Mouse (Mus musculus) heart, postnatal 25 days (tissue): ENCODE data around the gene Tprg. TPM values are rescaled to one million over a fixed set of nuclear protein-coding genes. Genes with fewer than 3 reads are reported as not detected.

Experiments used
- DNase-seq: peaks from one replicate; pipeline ENCODE4 v3.0.0; 2022; ENCODE audit warnings: low spot score
- intact Hi-C: fragments of 180-260 bp; cut with DNase I; formaldehyde crosslinking; loops from one replicate; pipeline ENCODE4 v1.15.1; 2025
- total RNA-seq, 2 experiments: library from RNA; stranded (reverse); gene quantifications; 2 replicates each; pipeline ENCODE4 v1.2.3; 2021

The Tprg gene
- total RNA-seq, 2 experiments from 2014 or later: not detected

- no peak for DNase-seq
- intact Hi-C loops: no loop called here
Measured at GRCm38 (mm10) chr16:25325631-25326238, 39.1 kb downstream of the Tprg start.

DNA sequence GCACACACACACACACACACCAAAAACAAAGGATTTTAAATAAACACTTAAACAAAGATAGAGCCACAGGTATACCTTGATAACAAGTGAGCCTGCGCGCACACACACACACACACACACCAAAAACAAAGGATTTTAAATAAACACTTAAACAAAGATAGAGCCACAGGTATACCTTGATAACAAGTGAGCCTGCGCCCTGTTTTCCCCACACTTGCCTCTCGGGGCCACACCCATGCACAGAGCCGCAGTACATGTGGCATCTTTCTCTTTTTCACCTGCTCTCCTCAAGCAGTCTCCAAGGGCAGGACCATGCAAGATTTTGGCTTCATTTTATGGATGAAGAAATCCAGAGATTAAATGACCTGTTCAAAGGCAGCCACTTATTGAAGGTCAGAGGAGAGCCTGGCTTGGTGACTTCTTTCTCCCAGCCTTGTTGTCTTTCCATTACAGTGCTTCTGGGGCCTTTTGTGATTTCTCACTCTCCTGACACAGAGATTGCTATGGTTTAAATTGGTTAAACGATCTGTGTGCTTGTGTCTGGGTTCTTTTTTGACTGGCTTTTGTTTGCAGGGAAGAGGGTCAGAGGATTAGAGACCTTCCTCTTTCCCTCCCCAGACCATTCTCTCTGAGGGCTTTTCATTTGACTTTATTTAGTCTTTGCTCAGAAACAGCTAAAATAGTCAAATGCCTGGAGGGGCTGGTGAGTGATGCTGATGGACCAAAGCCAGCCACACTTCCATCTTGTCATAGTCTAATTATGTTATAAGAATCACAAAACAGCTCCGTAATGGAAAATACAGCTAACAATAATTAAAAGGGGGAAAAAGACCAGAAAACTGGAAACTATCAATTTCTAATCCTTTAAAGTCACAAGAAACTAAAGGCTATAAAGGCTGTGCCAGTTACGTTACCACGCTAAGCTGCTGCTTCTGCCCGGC is 46.9 kb downstream of the Tprg start:
- DNase-seq: no peak
- intact Hi-C loops: no loop called here

DNA sequence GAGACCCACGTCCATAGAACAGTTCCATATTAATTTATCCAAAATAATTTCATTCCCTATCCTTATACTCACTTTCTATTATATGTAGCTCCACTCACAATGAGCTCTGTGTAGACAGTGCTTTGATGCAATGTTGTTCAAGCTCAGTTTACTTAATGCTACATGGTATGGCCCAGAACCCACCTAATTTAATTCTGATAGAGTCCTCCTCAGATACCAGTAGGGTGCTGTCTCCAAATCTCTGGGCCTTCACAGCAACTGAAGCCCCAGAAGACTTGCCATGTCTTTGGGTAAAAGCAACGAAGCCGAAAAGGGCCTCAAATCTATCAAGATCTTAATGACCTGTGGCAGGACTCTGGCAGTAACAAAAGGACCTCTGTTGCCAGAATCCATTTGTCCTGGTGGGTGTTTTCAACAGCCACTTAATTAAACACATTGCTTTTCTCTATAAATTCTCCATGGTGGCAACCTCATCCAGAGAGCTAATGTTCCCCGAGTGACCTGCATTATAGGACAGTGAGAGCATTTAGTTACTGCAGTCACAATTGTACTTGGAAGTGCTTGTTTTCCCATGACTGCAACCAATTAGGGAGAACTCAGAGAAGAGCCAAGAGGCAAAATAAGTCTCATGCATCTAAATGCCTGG is 48.6 kb downstream of the Tprg start:
- no peak for DNase-seq
- intact Hi-C loops: no loop called here

GRCm38 (mm10) chr16:25349626-25350025 is 63.0 kb downstream of the Tprg start:
- intact Hi-C loops: loop anchor here (5.0 kb wide), 1 partner anchor 1387 kb away; no protein-coding TSS in a partner anchor

DNA sequence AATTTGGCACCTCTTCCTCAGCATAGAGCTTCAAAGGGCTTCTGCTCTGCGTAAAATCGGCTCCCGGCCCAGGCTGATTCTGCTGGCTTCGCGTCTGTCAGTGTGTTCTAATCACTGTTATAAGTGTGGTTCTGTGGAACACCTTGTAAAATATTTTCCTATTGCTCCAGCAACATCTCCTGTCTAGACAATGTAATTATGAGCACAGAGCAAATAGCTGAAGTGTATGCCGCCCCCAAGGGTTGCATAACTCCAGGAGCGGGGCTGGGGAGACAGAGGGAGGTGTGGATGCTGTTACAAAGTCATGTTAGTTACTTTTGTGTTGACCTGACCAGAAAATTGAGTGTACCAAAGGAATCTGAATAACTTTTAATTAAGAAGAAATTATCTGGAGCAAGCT is 81.2 kb downstream of the Tprg start:
- intact Hi-C loops: no loop called here
- no peak for DNase-seq

More at GRCm38 (mm10) chr16:25349626-25350025, 63.0 kb downstream of the Tprg start:
- DNase-seq: no peak

GRCm38 (mm10) chr16:25369984-25370412 is 83.4 kb downstream of the Tprg start:
- no peak for DNase-seq
- intact Hi-C loops: no loop called here

DNA sequence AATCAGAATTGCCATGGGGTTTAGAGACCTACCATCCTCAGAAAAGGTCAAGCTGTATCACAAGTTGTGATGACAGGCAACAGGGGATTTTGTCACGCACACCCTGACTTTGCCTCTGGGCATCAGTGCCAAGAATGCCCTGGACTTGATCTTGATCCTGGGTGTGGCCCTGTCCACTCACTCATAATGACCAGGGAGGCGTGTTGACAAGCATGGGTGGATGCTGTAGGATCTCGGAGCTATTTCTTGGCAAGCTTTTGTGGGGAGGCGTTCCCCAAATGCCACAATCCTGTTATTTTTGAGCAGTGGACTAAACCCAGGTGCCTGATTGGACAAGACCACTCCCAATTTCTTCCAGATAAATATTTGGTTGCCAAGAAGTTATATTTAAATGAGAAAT is 87.5 kb downstream of the Tprg start:
- DNase-seq: no peak
- intact Hi-C loops: no loop called here

DNA sequence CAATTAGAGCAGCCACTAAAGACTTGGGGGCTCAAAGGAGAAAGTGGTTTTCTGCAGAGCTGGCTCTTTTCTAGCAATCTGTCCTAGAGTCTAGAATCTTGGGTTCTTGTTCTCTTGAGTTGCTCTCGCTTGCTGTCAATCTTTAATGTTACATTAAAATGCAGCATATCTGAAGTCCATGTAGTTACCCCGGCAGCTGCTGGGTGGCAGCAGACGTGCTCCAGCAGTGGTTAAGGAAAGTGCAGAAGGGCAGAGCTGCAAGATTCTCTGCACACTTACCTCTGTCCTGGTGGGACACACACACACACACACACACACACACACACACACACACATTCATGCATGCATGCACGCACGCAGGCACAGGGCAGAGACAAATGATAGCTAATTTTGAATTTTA is 88.2 kb downstream of the Tprg start:
- DNase-seq: no peak
- intact Hi-C loops: no loop called here

- intact Hi-C loops: loop anchor here (1.0 kb wide), 1 partner anchor 575 kb away; no protein-coding TSS in a partner anchor
Measured at GRCm38 (mm10) chr16:25376720-25377373, 90.2 kb downstream of the Tprg start.

DNA sequence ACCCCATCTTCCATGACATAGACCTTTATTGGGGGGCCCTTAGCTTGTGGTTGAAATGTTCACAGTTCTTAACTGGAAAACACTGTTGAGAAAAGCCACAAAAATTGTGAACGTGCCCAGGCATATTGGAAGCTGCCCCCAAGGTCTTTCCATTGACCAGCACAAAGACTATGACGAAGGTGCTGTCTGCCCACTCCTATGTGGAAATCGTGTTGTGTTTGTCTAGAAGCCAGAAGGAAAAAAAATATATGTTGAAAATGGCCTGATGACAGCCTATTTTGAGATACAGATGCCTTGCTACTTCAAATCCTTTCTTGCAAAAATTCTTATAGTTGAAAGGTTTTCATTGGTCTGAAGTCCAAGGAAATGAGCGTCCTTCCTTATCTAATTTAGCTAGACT is 91.1 kb downstream of the Tprg start:
- no peak for DNase-seq
- intact Hi-C loops: no loop called here

More at GRCm38 (mm10) chr16:25376720-25377373, 90.2 kb downstream of the Tprg start:
- peak; percentile 22 for DNase-seq

DNA sequence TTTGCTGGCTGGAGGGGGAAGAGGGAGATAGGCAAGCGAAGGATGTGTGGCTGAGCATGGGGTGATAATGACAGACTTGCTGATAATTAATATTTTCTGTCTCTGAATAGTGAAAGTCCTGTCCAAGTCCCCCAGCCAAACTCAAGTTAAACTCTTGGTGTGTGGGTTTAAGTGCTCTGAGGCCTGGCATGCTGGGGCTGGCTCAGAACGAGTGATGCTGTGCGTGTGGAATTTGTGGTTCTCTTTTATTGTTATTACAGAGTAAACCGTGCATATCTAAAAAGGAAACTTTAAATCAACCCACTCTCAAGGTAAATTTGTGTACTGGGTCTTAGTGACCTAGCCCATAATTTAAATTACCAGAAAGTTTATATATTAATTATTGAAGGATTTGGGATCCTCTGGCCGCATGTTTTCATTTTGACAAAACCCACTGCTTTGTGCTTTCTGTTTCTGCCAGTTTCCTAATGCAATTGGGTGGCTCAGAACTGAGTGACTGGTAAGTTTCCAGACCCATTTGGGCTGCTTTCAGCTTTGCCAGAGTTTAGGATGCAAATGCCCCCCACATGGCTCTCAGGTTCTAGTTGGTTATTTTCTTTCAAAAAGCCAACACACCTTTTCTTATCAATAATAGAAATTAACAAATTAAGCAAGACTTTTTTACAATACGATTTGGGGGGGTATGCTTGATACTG is 99.0 kb downstream of the Tprg start:
- DNase-seq: no peak
- intact Hi-C loops: no loop called here

- no peak for DNase-seq
- intact Hi-C loops: no loop called here
Measured at GRCm38 (mm10) chr16:25394676-25395075, 108.1 kb downstream of the Tprg start.

DNA sequence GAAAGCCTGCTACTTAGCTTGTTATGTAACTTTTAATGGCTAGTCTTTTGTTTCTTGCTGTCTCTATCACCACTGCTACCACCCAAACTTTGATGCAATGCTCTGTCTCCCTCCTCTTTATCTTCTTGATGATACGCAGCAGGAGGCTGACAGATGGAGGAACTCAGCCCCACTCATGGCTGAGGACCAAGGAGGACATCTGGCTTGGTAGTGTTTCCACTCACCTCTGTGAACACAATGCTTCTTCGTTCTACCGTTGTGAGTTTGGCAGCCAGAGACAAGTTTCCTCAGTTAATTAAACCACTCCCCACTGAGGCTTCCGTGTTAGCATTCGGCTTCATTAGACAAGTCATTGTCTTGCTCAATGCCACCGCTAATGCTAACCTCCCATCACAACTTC is 117.5 kb downstream of the Tprg start:
- no peak for DNase-seq
- intact Hi-C loops: no loop called here

DNA sequence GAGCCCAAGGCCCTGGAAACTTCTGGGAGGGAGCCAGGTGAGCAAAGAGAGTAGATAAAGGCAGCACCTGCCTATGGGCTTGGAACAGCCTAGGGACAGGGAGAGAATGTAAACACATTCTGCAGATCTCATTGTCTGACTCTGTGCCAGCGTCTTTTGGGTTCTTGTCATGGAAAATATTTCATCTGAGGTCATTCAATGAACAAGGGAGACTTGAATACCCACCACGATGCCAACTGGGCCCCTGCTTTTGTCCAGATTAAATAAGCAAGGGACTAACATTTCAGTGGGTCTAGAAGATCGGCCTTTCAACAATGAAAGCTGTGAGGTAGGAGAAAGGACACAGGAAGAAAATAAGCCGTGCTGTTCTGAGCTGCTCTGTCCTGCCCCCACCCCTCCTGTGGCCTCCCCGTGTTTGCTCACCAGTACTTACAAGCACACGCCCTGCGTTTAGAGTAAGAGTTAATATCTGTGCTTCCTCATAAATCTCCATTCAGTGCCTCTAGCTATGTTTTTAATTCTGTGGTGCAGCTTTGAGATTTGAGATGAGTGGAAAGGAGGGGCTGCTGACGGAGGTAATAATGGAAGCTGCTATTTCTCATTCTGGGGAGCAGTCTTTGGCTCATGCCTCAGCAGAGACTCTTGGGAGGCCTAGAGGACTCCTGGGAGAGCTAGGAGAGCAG is 120.7 kb downstream of the Tprg start:
- no peak for DNase-seq
- intact Hi-C loops: no loop called here

DNA sequence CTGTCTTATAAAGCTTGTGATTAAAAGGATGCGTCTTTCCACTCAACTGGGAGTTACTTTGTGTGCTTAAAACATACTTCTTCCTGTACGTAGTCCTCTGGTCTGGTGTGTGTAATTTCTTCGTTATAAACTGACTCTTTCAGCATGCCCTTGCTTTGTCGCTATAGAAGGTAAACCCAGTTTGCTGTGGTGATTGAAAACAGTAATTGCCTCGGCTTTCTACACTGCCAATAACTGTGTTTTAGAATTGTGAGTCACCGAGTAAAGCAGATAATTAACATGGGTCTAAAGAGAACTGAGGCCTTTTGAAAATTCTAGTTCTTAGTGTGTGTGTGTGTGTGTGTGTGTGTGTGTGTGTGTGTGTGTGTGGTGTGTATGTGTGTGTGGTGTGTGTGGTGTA is 121.4 kb downstream of the Tprg start:
- no peak for DNase-seq
- intact Hi-C loops: no loop called here

- no peak for DNase-seq
- intact Hi-C loops: no loop called here
Measured at GRCm38 (mm10) chr16:25411307-25411706, 124.7 kb downstream of the Tprg start.

- intact Hi-C loops: no loop called here
Measured at GRCm38 (mm10) chr16:25413885-25414284, 127.3 kb downstream of the Tprg start.

DNA sequence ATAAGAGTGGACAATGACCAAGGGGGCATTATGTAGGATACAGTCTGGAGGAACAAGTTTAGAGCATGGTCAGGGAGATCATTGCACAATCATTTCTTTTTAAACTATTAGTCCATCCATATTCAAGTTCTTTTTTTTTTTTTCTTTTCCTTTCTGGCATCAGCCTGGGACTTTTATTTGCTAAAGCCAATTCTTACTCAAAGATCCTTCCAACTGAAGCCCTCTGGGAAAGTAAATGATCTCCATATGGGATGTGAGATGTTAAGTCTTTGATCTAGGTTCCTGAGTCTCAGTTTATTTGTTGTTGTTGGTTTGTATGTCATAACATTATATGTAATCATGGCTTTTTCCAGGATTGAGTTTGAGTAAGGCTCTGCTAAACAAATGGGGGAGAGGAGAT is 128.6 kb downstream of the Tprg start:
- no peak for DNase-seq
- intact Hi-C loops: no loop called here

More at GRCm38 (mm10) chr16:25413885-25414284, 127.3 kb downstream of the Tprg start:
- no peak for DNase-seq
